Mouse (Mus musculus) heart, adult 9 months (tissue): ENCODE measurements around the gene Taok3.

Experiments used
- DNase-seq, 2 experiments: peaks; one replicate each; pipeline ENCODE4 v3.0.0; 2022; ENCODE audit warnings: low spot score in 2 of 2

The Taok3 gene

GRCm38 (mm10) chr5:117178079-117178478 is 58.1 kb downstream of the Taok3 start:
- no peak for DNase-seq

GRCm38 (mm10) chr5:117178486-117178885 is 58.6 kb downstream of the Taok3 start:
- DNase-seq, result no peak

- no peak for DNase-seq
Observed at GRCm38 (mm10) chr5:117181921-117182320, 62.0 kb downstream of the Taok3 start.

GRCm38 (mm10) chr5:117182411-117182810 is 62.5 kb downstream of the Taok3 start:
- DNase-seq, result no peak

GRCm38 (mm10) chr5:117184832-117185231 is 64.9 kb downstream of the Taok3 start:
- no peak for DNase-seq

GRCm38 (mm10) chr5:117185673-117186072 is 65.7 kb downstream of the Taok3 start:
- DNase-seq, result no peak

- no peak for DNase-seq
Observed at GRCm38 (mm10) chr5:117192061-117192460, 72.1 kb downstream of the Taok3 start.

GRCm38 (mm10) chr5:117193748-117194147 is 73.8 kb downstream of the Taok3 start:
- peak in 1 of 2 experiments; percentile 5 for DNase-seq

GRCm38 (mm10) chr5:117194672-117195071 is 74.7 kb downstream of the Taok3 start:
- DNase-seq, result no peak

GRCm38 (mm10) chr5:117196551-117196950 is 76.6 kb downstream of the Taok3 start:
- no peak for DNase-seq

GRCm38 (mm10) chr5:117198390-117198789 is 78.5 kb downstream of the Taok3 start:
- no peak for DNase-seq

GRCm38 (mm10) chr5:117207286-117207685 is 87.4 kb downstream of the Taok3 start:
- no peak for DNase-seq

GRCm38 (mm10) chr5:117214016-117214415 is 94.1 kb downstream of the Taok3 start:
- DNase-seq, result peak; percentile 21 to 24

GRCm38 (mm10) chr5:117231059-117231458 is 111.1 kb downstream of the Taok3 start:
- DNase-seq, result no peak

- DNase-seq, result no peak
Observed at GRCm38 (mm10) chr5:117236540-117236939, 116.6 kb downstream of the Taok3 start.

GRCm38 (mm10) chr5:117239106-117239505 is 119.2 kb downstream of the Taok3 start:
- no peak for DNase-seq

GRCm38 (mm10) chr5:117240321-117240731 is 120.4 kb downstream of the Taok3 start:
- DNase-seq, result no peak

- peak in 1 of 2 experiments; percentile 7 for DNase-seq
Observed at GRCm38 (mm10) chr5:117240761-117241322, 120.9 kb downstream of the Taok3 start.

- no peak for DNase-seq
Observed at GRCm38 (mm10) chr5:117241935-117242531, 122.1 kb downstream of the Taok3 start.

GRCm38 (mm10) chr5:117242671-117243478 is 122.9 kb downstream of the Taok3 start:
- no peak for DNase-seq

GRCm38 (mm10) chr5:117245170-117245569 is 125.2 kb downstream of the Taok3 start:
- DNase-seq, result no peak

GRCm38 (mm10) chr5:117248351-117248750 is 128.4 kb downstream of the Taok3 start:
- no peak for DNase-seq

GRCm38 (mm10) chr5:117250796-117251195 is 130.9 kb downstream of the Taok3 start:
- no peak for DNase-seq
